Mouse (Mus musculus) common myeloid progenitor, adult 5-6 weeks (primary cell): ENCODE results near the gene Mllt6. TPM values are rescaled to one million over a fixed set of nuclear protein-coding genes. Genes with fewer than 3 reads are reported as not detected.
"Not testable (repeated sequence)": the region's sequence is repeated elsewhere in the genome, so short reads cannot be mapped to it uniquely, and the experiment has no call there.

Experiments
- ATAC-seq: replicated peaks from 2 replicates; pipeline ENCODE4 v1.8.0; 2016; ENCODE audit warnings: low read depth, mild to moderate bottlenecking, moderate TSS enrichment, inconsistent platforms; ENCODE audit not compliant: poor library complexity, severe bottlenecking
- total RNA-seq: library from RNA; stranded (forward); fragments of 200-1000, 187-1606 nt; gene quantifications from 2 replicates; pipeline ENCODE4 v1.2.3, GENCODE M21; 2017

Gene Mllt6
- total RNA-seq, result 4.9 and 9.7 TPM in 2 replicates

- no peak for ATAC-seq
Measured at GRCm38 (mm10) chr11:97662893-97663527, at the start of gene Mllt6. Mllt6 (plus strand) TSS chr11:97663414.

GRCm38 (mm10) chr11:97615276-97615675 is 47.9 kb upstream of the Mllt6 start:
- ATAC-seq, result no peak

GRCm38 (mm10) chr11:97618368-97618767 is 44.8 kb upstream of the Mllt6 start:
- no peak for ATAC-seq

GRCm38 (mm10) chr11:97619391-97619795 is 43.8 kb upstream of the Mllt6 start:
- peak; percentile 61 for ATAC-seq

- ATAC-seq, result peak; percentile 80
Measured at GRCm38 (mm10) chr11:97622440-97622839, 40.8 kb upstream of the Mllt6 start.

- no peak for ATAC-seq
Measured at GRCm38 (mm10) chr11:97623166-97623565, 40.0 kb upstream of the Mllt6 start.

GRCm38 (mm10) chr11:97625551-97625950 is 37.7 kb upstream of the Mllt6 start:
- ATAC-seq, result no peak

GRCm38 (mm10) chr11:97626431-97626830 is 36.8 kb upstream of the Mllt6 start:
- no peak for ATAC-seq

GRCm38 (mm10) chr11:97626850-97627249 is 36.4 kb upstream of the Mllt6 start:
- ATAC-seq, result no peak

- no peak for ATAC-seq
Measured at GRCm38 (mm10) chr11:97627556-97628302, 35.5 kb upstream of the Mllt6 start.

- no peak for ATAC-seq
Measured at GRCm38 (mm10) chr11:97628303-97628567, 35.0 kb upstream of the Mllt6 start.

GRCm38 (mm10) chr11:97628568-97629518 is 34.4 kb upstream of the Mllt6 start:
- no peak for ATAC-seq

- ATAC-seq, result peak; percentile 93
Measured at GRCm38 (mm10) chr11:97629576-97629975, 33.6 kb upstream of the Mllt6 start, which contains the start of gene Epop. Epop (minus strand) TSS chr11:97629702.

- ATAC-seq, result no peak
Measured at GRCm38 (mm10) chr11:97631046-97631445, 32.2 kb upstream of the Mllt6 start.

GRCm38 (mm10) chr11:97631500-97631899 is 31.7 kb upstream of the Mllt6 start:
- ATAC-seq, result no peak

GRCm38 (mm10) chr11:97631938-97632337 is 31.3 kb upstream of the Mllt6 start:
- peak; percentile 80 for ATAC-seq

GRCm38 (mm10) chr11:97632440-97632839 is 30.8 kb upstream of the Mllt6 start:
- not testable (repeated sequence) for ATAC-seq

- ATAC-seq, result no peak
Measured at GRCm38 (mm10) chr11:97635468-97636019, 27.7 kb upstream of the Mllt6 start.

GRCm38 (mm10) chr11:97641668-97642067 is 21.5 kb upstream of the Mllt6 start:
- ATAC-seq, result peak; percentile 92

- ATAC-seq, result no peak
Measured at GRCm38 (mm10) chr11:97642746-97643145, 20.5 kb upstream of the Mllt6 start.
